Mouse (Mus musculus): ENCODE results near the gene Enthd1.

DNA sequence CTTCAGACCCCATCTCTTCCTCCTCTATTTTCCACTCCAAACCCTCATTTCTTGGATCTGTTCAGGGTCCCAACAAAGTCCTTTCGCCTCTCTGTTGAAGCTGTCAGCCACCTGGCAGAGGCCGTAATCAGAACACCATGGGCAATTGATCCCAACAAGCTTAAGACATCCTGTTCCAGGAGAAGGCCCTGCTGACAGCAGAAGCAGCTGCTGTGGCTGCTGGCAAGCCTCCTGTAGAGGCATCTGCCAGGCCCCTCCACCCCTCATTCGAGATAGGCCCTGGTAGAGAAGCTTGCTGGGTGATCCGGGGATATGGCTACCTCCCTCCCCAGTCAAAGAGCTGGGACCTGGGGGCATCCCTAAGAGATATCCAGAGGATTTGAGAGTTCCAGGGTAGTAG, 151.9 kb downstream of the Enthd1 start:
- TF ChIP-seq GATA1 (IDR thresholded peaks at IDR 0.05; ENCODE audit: borderline replicate concordance, low read length) (no peak), FLI1 (IDR thresholded peaks at IDR 0.05; ENCODE audit: low read length) (no peak)
